Mouse (Mus musculus) liver, adult 2 months (tissue): ENCODE data around the gene Srsf3.

Experiments used
- CTCF ChIP-seq: fragments of 200-500 bp; IDR thresholded peaks from 2 replicates; pipeline ENCODE4 v1.5.1; 2011; ENCODE audit warnings: low read depth, low read length, control low read depth
- POLR2A ChIP-seq: fragments of 200-500 bp; IDR thresholded peaks from 2 replicates; pipeline ENCODE4 v1.6.1; 2011; ENCODE audit warnings: low read length, control low read depth; ENCODE audit not compliant: insufficient read depth; ENCODE audit errors: extremely low read depth

DNA sequence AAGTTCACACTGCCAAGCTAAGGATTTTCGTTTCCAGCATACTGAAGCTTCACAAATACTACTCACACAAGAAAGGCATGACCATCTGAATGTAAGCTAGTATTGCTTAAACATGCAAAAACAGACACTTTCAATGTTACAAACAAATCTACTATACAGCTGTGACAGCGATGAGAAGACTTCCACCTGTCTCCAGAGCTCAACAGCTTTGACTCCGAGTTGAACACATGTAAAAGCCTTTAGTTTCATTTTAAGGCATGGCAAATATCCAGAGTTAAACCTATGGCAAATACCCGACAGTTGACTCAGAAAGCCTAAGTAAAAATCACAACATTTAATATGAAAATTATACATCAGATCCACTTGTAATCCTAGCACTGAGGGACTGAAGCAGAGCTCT lies 44.1 kb upstream of the Srsf3 start:
- TF ChIP-seq CTCF = no peak
- TF ChIP-seq POLR2A = no peak
